Mouse (Mus musculus): ENCODE measurements at regions not wholly inside any gene's neighbourhood (a gene's known extent, or its start where the extent isn't known, plus 50 kb on each side); places are given as distances from the start of the nearest gene placed in this dataset.
"Not testable (repeated sequence)": the region's sequence is repeated elsewhere in the genome, so short reads cannot be mapped to it uniquely, and the experiment has no call there.

DNA sequence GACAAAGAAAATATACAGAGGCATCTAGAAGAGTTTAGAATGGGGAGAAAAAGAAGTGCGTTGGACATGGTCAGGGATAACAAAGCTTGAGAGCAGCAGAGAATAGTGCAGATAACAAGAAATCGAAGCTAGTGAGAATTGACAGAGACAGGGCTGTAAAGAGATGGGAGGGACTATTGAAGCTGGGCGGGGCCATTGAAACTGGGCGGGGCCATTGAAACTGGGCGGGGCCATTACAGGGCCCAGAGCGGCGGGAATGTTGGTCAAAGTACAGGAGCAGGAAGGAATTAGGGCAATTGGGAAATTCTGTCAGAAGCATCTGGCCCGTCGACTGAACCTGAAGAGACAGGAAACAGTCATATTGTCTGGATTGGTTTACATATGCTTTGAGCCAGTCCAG lies 243.3 kb upstream of the Srek1ip1 start:
- WGBS = 90% methylated on average over 9 of the region's 9 CpGs
- TF ChIP-seq CTCF (IDR thresholded peaks at IDR 0.05; ENCODE audit: borderline replicate concordance, insufficient read depth, low read depth, low read length) (no peak), POLR2A (IDR thresholded peaks at IDR 0.05; ENCODE audit: borderline replicate concordance, insufficient read depth, low read length) (no peak)
- no peaks in the 10 kb centered on the region for H3K27me3 ChIP-seq (ENCODE audit: control insufficient read depth, insufficient read depth, low read length)
- no peaks in the 10 kb centered on the region for H3K4me1 ChIP-seq (ENCODE audit: control insufficient read depth, insufficient read depth, low read length)
- no peak overlapping the region for H3K4me3 ChIP-seq (replicated peaks; ENCODE audit: insufficient read depth, low read depth, low read length)
- no peak for DNase-seq
- no peak overlapping the region for H3K27ac ChIP-seq (ENCODE audit: insufficient read depth, low read length)

DNA sequence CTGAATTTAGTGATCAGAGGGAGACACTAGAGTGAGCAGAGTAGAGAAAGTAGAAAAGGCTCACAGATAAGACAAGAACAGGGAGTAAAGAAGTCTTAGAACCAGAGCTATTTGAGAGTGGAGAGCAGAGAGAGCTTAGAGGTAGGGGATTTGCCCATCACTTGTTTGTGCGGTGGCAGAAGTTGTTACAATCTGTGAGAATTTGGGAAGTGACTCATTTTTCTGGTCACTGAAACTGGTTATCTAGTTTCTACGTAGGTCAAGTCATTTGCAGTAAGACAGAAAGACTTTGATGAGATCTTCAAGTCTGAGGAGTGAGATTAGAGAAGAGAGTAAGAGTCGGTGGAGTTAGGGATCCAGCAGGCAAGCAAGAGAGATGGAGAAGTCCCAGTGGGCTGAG lies 239.0 kb upstream of the Srek1ip1 start:
- H3K4me3 ChIP-seq (replicated peaks; ENCODE audit: insufficient read depth, low read depth, low read length) = no peak overlapping the region

DNA sequence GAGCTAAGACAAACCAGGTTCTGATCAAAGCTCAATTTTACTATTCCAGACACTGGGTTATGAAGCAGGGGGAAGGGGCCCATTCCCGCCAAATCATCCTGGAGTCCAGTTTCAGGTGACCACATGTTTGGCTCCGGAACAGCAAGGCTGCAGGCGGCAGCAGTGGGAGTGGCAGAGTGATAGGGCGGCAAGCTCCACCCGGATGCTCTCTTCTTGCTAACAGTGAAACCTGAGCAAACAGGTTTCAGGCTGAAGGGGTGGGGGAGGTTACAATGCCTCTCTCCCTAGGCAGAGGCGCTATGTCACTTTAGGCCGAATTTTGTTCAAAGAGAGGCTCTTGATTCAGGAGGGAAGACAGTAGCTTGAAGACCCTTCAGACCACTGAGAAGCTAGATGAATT lies 235.7 kb upstream of the Srek1ip1 start:
- not testable (repeated sequence) for H3K4me3 ChIP-seq (replicated peaks; ENCODE audit: insufficient read depth, low read depth, low read length); DNase-seq; H3K4me1 ChIP-seq (ENCODE audit: control insufficient read depth, insufficient read depth, low read length); H3K27me3 ChIP-seq (ENCODE audit: control insufficient read depth, insufficient read depth, low read length); H3K27ac ChIP-seq (ENCODE audit: insufficient read depth, low read length)
- WGBS = 85% methylated on average over 7 of the region's 7 CpGs

More for the DNA sequence above, 239.0 kb upstream of the Srek1ip1 start:
- no peaks in the 10 kb centered on the region; the same call in 1 of the 2 replicates for H3K27me3 ChIP-seq (ENCODE audit: control insufficient read depth, insufficient read depth, low read length)
- H3K4me1 ChIP-seq (ENCODE audit: control insufficient read depth, insufficient read depth, low read length) = no peaks in the 10 kb centered on the region
- no peak overlapping the region for H3K27ac ChIP-seq (ENCODE audit: insufficient read depth, low read length)
- no peak for DNase-seq
- TF ChIP-seq POLR2A (IDR thresholded peaks at IDR 0.05; ENCODE audit: borderline replicate concordance, insufficient read depth, low read length) (no peak), CTCF (IDR thresholded peaks at IDR 0.05; ENCODE audit: borderline replicate concordance, insufficient read depth, low read depth, low read length) (no peak)
- WGBS = 95% methylated on average over 3 of the region's 3 CpGs

DNA sequence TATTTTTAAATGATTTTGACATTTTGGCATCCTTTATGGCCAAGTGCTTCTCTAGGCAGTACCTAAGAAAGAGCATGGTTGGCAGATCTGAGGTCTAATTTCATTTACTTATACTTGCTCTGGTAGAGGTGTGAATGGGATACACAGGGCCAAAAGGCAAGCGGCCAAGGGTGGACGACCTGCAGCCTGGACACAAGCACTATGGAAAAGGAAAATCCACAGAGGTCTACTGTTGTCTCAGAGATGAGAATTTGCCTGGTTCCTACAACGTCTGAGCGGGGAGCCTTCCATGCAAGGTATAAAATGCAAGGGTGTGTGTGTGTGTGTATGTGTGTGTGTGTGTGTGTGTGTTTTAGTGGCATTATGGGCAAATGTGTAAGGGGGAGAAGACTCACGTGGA lies 232.4 kb upstream of the Srek1ip1 start:
- H3K4me3 ChIP-seq (replicated peaks; ENCODE audit: insufficient read depth, low read depth, low read length) = no peak overlapping the region
- H3K4me1 ChIP-seq (ENCODE audit: control insufficient read depth, insufficient read depth, low read length) = peaks cover 3% of the 10 kb centered on the region; the same call in 1 of the 2 replicates
- H3K27ac ChIP-seq (ENCODE audit: insufficient read depth, low read length) = no peak overlapping the region
- no peaks in the 10 kb centered on the region; the same call in 1 of the 2 replicates for H3K27me3 ChIP-seq (ENCODE audit: control insufficient read depth, insufficient read depth, low read length)
- TF ChIP-seq POLR2A (IDR thresholded peaks at IDR 0.05; ENCODE audit: borderline replicate concordance, insufficient read depth, low read length) (no peak), CTCF (IDR thresholded peaks at IDR 0.05; ENCODE audit: borderline replicate concordance, insufficient read depth, low read depth, low read length) (no peak)
- DNase-seq = peak; percentile 44 to 57
- 37% methylated on average over 5 of the region's 5 CpGs for WGBS

DNA sequence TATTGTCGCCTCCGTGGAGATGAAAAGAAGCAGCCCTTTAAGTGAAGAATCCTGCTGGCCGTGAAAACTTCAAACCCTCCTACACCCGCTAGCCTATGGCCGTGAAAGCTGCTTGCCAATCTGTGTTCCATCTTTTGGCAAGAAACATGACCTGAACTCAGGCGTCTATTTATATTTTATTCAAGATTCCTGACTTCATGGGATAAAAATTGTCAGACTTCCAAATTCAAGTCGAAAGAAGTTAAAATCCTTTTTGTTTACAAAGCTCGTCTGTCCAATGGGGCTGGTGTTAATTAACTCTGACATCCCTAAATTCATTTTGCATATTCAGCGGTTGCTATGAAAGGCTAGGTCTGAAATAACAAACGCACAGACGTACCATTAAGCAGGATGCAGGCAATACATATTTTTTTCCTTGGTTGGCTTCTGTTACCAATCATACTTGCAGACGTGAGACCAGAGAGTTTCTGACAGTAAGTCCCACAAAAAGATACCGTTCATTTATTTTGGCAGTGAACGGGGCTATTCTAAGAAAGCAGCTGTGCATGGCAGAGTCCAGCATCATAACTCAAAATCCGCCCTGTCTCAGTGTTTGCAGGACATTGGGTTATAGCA lies 231.7 kb upstream of the Srek1ip1 start:
- 24% methylated on average over 15 of the region's 15 CpGs for WGBS
- TF ChIP-seq CTCF (IDR thresholded peaks at IDR 0.05; ENCODE audit: borderline replicate concordance, insufficient read depth, low read depth, low read length) = no peak
- TF ChIP-seq POLR2A (IDR thresholded peaks at IDR 0.05; ENCODE audit: borderline replicate concordance, insufficient read depth, low read length) = no peak
- H3K27me3 ChIP-seq (ENCODE audit: control insufficient read depth, insufficient read depth, low read length) = no peaks in the 10 kb centered on the region; the same call in 1 of the 2 replicates
- peak overlapping the region; percentile 13 for H3K4me3 ChIP-seq (replicated peaks; ENCODE audit: insufficient read depth, low read depth, low read length)
- H3K4me1 ChIP-seq (ENCODE audit: control insufficient read depth, insufficient read depth, low read length) = peaks cover 3% of the 10 kb centered on the region; the same call in 1 of the 2 replicates
- DNase-seq = peak in 1 of 2 experiments; percentile 6
- H3K27ac ChIP-seq (ENCODE audit: insufficient read depth, low read length) = no peak overlapping the region

DNA sequence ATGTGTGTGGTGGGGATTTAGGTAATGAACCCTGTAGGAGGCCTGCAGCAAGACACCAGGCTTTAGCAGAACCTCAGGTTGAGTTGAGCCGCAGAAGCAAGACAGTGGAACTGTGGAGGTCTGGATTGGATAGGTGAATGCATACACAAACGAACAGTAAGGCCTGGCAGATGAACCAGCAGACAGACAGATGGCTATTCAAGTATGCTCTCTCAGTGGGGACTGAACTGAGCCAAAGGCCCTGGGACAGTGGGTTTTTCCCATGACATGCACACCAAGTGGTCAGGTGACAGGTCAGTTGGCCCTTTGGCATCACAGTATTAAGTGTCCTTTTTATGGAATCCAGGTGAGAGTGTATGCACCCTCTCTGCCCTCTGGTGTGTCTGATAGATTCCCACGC lies 229.7 kb upstream of the Srek1ip1 start:
- DNase-seq = peak; percentile 12 to 15
- TF ChIP-seq CTCF (IDR thresholded peaks at IDR 0.05; ENCODE audit: borderline replicate concordance, insufficient read depth, low read depth, low read length) = no peak
- TF ChIP-seq POLR2A (IDR thresholded peaks at IDR 0.05; ENCODE audit: borderline replicate concordance, insufficient read depth, low read length) = no peak
- H3K4me1 ChIP-seq (ENCODE audit: control insufficient read depth, insufficient read depth, low read length) = peaks cover 3% of the 10 kb centered on the region; the same call in 1 of the 2 replicates
- no peaks in the 10 kb centered on the region; the same call in 1 of the 2 replicates for H3K27me3 ChIP-seq (ENCODE audit: control insufficient read depth, insufficient read depth, low read length)
- no peak overlapping the region for H3K4me3 ChIP-seq (replicated peaks; ENCODE audit: insufficient read depth, low read depth, low read length)
- 39% methylated on average over 3 of the region's 3 CpGs for WGBS
- H3K27ac ChIP-seq (ENCODE audit: insufficient read depth, low read length) = no peak overlapping the region

DNA sequence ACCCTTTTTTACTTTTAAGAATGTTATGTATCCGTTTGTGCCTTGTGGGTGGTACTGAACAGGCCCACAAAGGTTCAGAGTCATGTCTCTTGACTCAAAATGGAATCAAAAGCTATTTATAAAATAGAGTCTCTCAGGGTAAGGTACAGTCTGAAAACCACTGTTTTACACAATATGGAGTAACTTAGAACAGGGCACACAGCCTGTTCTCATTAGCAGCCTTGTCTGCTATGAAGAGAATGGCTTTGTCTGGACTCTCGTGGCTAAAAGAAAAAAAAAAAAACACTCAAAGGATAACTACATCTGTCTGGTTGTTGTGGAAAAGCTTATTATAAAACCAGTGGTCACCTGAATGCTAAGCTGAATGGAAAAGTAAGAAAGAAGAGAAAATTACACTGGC lies 229.3 kb upstream of the Srek1ip1 start:
- H3K4me3 ChIP-seq (replicated peaks; ENCODE audit: insufficient read depth, low read depth, low read length) = no peak overlapping the region
- H3K27ac ChIP-seq (ENCODE audit: insufficient read depth, low read length) = no peak overlapping the region
- no peak for DNase-seq
- peaks cover 3% of the 10 kb centered on the region; the same call in 1 of the 2 replicates for H3K4me1 ChIP-seq (ENCODE audit: control insufficient read depth, insufficient read depth, low read length)
- 70% methylated on average over 2 of the region's 2 CpGs for WGBS
- TF ChIP-seq CTCF (IDR thresholded peaks at IDR 0.05; ENCODE audit: borderline replicate concordance, insufficient read depth, low read depth, low read length) (no peak), POLR2A (IDR thresholded peaks at IDR 0.05; ENCODE audit: borderline replicate concordance, insufficient read depth, low read length) (no peak)
- H3K27me3 ChIP-seq (ENCODE audit: control insufficient read depth, insufficient read depth, low read length) = no peaks in the 10 kb centered on the region

DNA sequence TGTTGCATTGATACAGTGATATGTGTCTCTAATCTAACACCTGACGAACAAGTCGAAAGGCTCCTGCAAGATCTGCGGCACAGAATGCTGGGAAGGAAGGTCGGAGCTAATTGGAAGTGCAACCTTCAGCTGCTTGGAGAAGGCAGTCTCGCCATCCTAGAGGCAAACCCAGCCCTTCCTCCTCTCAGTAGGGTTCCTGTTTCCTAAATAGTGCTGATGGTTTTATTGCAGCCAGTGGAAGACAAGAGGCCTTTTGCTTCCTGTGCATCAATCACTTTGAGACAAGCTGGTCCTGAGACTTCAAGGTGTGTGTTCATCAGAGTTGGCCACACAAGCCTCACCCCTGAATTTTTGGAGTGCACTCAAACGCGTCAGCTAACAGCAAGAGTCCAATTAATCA lies 228.4 kb upstream of the Srek1ip1 start:
- H3K27me3 ChIP-seq (ENCODE audit: control insufficient read depth, insufficient read depth, low read length) = no peaks in the 10 kb centered on the region
- H3K4me1 ChIP-seq (ENCODE audit: control insufficient read depth, insufficient read depth, low read length) = peaks cover 3% of the 10 kb centered on the region; the same call in 1 of the 2 replicates
- no peak for TF ChIP-seq CTCF (IDR thresholded peaks at IDR 0.05; ENCODE audit: borderline replicate concordance, insufficient read depth, low read depth, low read length)
- TF ChIP-seq POLR2A (IDR thresholded peaks at IDR 0.05; ENCODE audit: borderline replicate concordance, insufficient read depth, low read length) = no peak
- DNase-seq = no peak
- no peak overlapping the region for H3K4me3 ChIP-seq (replicated peaks; ENCODE audit: insufficient read depth, low read depth, low read length)
- H3K27ac ChIP-seq (ENCODE audit: insufficient read depth, low read length) = no peak overlapping the region
- 78% methylated on average over 7 of the region's 7 CpGs for WGBS

Data from cerebellum, adult 2 months (tissue).